Mouse (Mus musculus) right cerebral cortex, postnatal 36 days (tissue): ENCODE results near the gene Nim1k.

Source experiments
- DNase-seq, 2 experiments: peaks; one replicate each; pipeline ENCODE4 v3.0.0; 2022; ENCODE audit warnings: low spot score in 2 of 2, mixed read lengths in 1 of 2

Nim1k gene

DNA sequence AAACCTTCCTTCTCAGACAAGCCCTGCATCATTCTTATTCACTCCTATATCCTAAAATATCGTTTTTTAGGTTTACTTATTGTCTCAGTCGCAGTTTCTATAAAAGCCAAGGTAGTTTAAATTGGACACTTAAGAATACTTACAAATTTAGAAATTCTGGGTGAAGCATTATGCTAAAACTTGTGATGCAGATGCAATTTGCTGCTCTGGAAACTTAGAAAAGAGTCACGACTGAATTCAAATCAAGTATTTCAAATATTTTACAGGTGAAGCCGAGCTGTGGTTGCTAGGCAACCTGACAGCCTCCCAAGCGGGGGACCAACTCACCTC is 66.0 kb downstream of the Nim1k start:
- DNase-seq = no peak

DNA sequence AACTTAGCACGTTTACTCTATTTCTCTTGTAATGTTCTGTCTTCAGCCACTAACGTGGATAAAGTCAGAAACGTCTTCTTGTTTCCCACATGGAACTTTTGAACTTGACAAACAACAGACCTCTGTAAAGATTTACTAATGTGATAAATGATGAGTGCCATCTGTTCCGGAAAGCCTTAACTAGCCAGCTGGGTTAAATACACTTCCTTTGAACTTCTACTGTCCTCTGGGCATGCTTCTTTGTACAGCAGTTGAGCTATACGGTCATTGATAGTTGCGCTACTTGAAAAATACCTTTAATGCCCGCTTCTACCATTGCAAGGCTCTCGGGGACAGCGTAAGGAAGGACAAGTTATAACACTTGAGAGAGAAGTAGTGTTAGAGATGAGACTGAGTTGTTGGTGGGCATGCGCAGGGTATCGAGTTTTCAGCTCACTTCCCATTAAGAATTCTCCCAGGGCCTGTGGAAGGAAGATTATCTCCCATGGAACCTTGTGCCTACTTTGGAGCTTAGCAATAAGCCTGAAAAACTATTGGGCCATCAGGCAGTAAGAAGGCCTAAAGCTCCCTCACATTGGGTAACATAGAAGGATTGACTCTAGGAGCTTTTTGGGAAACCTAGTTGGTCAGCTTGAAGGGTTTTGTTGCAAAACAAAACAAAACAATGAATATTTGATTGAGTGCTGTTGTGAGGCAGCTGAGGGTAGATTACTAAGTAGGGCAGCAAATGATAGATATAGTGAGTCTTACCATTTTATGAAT is 71.1 kb downstream of the Nim1k start:
- no peak for DNase-seq

DNA sequence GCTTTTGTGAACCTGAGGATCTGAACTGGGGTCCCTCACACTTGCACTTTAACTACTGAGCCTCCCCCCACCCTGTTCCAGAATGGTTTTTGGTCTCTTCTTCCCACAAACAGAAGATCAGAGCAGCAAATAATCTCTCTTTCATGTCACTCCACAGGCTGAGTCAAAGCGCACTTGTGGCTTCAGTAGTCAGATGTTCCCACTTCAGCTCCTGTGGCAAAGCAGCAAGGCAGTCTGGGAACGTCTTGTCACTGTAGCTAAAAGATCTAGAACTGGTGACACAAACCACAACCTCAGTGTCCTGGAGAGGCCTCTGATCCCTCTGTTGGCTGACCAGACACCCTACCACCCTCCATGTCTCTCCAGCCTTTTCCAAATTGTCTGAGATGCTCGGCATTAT is 74.5 kb downstream of the Nim1k start:
- DNase-seq = no peak

DNA sequence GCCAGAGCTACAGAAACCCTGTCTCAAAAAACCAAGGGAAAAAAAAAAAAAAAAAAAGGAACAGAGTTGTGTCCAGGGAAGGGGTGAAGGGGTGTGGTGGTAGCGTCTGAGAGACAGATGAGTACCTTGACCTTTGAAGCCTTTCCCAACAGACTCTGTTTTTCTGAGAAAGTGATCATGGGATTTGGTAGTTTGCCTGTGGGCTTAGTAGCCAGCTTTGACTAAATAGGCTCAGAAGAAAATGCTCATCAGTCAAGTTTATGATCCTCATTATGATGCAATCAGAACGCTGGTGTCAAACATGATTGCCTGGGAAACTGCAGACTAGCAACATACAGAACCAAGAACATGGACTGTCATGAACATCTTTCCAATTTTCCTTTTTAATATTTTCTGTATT is 76.0 kb downstream of the Nim1k start:
- DNase-seq = no peak

DNA sequence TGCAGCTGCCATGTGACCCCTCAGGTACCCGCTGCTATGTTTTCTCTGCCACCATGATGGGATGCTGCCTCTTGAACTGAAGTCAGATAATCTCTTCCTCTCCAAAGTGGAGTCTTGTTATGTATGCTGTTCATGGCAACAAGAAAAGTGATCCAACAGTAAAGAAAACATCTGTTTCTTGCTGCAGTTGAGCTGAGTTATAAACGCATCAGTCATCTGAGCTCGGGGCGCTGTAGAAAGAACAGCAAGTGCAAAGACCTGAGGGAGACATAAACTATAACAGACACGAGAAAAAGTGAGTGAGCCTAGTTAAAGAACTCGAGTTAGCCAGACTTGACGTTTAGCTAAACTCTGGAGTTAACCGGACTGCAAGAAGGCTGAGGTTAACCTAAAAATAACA is 76.9 kb downstream of the Nim1k start:
- no peak for DNase-seq

DNA sequence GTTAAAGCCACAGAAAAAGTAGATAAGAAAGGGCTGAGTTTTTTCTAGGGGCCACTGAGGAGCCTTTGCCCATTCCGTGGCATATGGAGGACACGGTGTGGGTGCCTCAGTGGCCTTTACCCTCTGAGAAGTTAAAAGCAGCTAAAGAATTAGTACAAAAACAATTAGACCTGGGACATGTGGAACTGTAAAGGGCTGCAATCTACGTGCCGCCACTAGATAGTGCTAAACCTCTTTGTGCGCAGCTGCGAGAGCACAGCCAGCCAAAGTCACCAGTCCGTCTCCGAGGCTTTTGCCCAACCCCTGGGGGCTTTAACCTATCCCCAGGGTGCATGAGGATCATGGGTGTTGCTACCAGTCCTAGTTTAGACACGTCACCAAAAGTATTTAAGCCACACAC is 94.3 kb downstream of the Nim1k start:
- peak in 1 of 2 experiments; percentile 33 for DNase-seq
